Mouse (Mus musculus) monocyte, adult 5-6 weeks (primary cell): Measurements from ENCODE around the gene Rnf41. TPM values are rescaled to one million over a fixed set of nuclear protein-coding genes. Genes with fewer than 3 reads are reported as not detected.

Experiments used
- ATAC-seq: fragments of 153-309, 156-312 bp; replicated peaks from 2 replicates; pipeline ENCODE4 v1.8.0; 2017; ENCODE audit warnings: mild to moderate bottlenecking; ENCODE audit not compliant: low TSS enrichment, insufficient number of reproducible peaks, severe bottlenecking, poor library complexity, low FRiP score
- total RNA-seq: library from RNA; stranded (forward); fragments of 200-1000, 200-491, 200-594 nt; gene quantifications from 3 replicates; pipeline ENCODE4 v1.2.3, GENCODE M21; 2017

Rnf41 gene
- total RNA-seq, 1 experiment from 2014 or later = 16.2 TPM

DNA sequence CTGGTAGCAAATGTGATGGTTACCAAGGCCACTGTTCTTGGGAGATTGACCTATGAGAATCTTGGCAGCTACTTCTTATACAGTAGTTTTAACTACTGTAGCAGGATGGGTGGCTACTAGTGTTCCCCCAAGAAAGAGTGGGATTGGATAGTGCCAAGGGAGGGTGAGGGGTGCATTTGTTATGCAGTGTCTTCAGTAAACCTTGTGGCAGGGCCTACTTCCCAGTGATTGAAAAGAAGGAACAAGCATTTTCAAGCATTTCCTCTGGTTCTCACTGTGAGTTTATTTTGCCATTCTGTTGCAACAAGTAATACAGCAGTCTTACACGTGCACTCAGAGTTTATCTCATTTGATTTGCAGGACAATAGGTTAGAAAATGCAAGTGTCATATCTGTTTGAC lies 1.1 kb downstream of the Rnf41 start:
- no peak for ATAC-seq

DNA sequence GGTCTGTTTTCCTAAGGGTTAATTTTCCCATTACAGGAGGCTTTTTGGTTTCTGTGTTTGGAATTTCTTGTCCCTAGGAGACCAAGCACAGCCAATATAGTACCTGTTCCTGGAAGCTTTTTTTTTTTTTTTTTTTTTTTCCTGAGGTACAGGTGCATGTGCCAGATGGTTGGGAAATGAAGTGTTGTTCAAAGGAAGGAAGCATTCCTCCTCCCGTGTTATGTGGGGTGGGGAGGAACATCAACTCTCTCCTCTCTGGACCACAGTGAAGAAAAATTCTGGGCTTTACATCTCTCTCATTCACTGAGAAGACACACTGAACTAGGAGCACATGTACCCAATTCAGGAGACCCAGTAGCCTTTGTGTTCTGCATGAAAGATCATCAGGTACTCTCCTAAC lies 1.6 kb downstream of the Rnf41 start:
- ATAC-seq = no peak

DNA sequence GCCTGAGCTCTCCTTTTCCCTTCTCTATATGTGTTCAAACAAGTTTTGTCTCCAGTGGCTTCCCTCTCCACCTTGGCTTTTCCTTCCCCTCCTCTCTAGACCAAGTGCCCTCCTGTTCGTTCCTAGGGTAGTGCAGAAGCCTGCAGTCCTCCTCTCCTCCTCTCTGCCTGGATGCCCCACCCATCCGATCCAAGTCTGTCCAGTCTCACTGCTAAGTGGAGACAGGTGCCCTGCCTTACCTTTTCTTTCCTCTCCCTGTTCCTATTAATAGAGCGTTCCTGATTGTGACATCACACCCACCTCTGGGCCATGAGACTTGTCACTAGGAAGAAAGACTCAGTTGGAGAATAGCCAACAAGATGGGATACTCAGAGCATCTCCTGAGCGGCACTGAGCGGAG lies 3.4 kb downstream of the Rnf41 start:
- ATAC-seq = no peak

DNA sequence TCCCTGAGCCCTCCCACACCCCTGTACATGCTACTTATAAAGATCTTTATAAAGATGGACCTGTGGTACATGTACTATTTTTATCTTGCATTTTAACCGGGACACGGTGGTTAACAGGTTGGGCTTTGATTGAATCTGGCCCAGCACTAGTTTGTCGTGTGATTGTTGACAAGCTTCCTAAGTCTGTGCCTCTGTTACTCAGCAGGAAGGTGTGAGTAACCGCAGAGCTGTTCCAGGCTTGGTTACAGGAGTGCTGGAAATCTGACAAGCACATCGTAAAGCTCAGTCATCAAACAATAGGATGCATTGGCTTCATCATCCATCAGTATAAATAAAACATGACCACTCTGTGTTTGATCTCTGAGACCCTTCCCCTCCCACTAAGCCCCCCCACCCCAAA lies 11.0 kb downstream of the Rnf41 start:
- no peak for ATAC-seq

DNA sequence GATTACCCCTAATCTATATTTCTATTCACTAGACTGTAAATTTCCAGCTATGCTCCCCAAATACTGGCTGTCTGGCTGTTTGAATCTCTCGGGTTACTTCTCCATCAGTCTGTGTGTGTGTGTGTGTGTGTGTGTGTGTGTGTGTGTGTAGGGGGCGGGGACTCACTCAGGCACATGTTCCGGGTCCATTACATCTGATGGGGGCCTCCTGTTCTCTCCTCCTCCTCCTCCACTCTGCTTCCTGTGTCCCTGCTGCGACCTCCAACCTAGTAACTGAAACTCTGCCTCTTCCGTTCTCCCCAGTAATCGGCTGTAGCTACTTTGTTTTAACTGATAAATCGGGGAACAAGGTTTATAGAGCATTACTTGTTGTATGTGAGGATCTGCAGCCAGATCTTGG lies 13.1 kb downstream of the Rnf41 start:
- ATAC-seq = no peak

DNA sequence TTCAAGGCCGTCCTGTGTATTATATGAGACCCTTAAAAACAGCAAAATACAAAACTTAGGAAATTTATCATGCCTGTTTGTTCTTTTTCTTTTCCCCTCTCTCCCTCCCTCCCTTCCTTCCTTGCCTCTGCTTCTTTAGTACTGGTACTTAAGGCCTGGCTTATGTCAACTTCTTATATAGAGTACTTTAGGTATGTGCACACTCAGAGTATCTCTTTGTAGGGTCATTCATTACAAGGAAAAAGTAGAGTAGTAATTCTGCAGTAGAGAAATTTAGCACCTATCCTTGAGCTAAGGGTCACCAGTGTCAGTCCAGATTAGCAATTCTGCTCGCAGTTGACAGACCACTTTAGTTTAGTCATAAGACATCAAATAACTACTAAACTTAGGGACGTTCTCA lies 13.8 kb downstream of the Rnf41 start:
- ATAC-seq = no peak

DNA sequence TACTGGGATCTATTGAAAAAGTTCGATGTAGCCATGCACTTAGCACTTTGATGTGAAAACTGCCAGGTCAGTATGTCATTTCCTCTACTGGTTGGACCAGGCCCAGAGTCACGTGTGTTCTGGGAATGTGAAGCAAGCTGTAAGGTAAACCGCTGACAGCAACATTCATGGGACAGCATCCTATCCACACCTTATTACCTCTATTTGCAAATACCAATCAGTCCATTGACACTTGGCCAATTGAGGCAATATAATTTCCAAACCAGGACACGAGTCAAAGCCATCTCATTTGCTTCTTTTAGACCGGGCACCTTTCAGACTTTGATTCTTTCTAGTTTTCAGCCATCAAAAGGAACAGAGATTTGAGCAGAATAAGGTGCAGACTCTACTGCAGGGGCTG lies 17.6 kb downstream of the Rnf41 start:
- ATAC-seq = no peak

DNA sequence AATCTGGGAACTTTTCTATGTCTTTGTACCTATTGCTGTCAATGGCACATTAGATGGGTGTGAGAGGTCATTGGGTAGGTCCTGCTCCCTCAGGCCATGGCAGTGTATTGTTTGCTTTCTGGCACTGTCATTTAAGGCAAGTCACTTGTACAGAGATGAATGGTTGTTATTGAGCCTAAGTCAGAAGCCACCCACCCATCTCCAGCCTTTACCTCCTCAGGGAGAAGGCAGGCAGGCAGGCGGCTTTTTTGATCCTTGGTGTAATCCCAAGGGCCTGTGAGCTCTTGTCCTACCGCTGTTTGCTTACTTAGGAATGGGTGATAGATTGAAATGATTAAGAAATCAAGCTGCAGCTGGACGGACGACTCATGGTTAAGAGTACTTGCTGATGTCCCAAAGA lies 18.0 kb downstream of the Rnf41 start:
- ATAC-seq = no peak

DNA sequence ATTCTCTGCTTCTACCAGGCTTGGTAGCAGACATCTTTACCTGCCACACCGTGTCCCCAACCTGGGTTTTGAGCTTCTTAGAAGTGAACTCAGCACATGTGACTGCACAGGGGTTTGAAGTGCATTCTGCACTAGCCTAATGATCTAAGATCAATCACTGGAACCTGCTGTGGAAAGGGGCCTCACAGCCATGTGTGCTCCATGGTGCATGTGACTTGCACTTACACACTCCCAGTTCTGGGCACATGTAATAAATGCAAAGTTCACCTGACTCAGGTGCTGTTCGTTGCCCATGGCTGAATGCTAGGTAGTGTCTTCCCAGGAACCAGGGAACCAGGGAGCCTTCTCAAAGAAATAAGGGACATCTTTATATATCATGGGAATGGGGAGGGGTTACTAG lies 22.0 kb downstream of the Rnf41 start:
- no peak for ATAC-seq

DNA sequence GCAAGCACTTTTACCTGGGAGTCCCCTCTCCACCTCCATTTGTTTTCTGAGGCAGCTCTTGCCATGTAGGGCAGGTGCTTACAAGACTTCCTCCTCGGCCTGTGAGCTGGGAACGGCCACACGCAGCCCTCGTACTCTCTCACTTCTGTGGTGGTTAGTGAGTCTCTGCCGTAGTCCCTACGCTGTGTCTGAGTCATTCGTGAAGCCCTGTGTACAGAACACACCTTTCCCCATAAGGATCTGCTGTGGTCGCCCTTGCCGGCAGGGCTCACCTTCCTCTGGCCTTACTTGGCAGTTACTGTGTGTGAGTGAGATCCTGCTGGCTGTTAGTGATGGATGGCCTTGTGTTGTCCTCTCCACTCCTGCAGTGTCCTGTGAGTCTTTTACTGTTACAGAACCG lies 23.2 kb downstream of the Rnf41 start:
- ATAC-seq = no peak; the same call in 1 of the 2 replicates

DNA sequence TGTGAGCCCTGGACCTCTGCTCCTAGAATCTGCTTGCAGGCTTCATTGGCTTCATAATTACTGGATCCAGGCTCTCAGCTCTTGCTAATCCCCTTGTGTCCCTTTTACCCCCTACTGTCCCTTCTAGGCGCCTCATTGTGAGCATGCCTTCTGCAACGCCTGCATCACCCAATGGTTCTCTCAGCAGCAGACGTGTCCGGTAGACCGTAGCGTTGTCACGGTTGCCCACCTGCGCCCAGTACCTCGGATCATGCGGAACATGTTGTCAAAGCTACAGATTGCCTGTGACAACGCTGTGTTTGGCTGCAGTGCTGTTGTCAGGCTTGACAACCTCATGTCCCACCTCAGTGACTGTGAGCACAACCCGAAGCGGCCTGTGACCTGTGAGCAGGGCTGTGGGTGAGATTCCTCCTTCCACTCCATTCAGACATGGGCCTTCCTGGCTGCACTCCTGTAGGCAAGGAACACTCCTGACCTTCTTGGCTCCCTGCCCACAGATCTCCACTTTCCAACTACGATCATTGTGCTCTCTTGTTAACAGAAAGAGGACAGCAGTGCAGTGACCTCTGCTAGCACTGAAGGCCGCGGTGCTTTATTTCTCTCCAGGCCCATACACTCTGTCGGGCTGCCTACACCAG lies 23.8 kb downstream of the Rnf41 start:
- ATAC-seq = 0 out of 2 replicates have a peak, but pooled peaks have one; percentile 12

DNA sequence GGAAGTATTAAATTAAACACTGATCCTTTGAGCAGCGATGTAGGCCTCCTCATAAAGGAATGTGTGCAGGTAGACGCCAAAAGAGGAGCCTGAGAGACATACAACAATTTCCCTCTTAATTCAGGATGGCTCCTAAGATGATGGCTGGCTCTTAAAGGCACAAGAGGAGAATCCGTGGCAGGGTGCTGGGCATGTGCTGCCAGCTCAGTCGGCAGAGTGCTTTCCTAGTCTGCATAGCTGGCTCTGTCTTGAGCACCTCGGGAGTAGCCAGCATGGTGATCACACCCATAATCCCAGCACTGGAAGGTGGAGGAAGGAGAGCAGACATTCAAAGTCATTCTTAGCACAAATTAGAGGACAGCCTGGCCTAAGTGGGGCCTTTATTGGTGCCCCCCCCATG lies 24.4 kb downstream of the Rnf41 start:
- no peak for ATAC-seq

DNA sequence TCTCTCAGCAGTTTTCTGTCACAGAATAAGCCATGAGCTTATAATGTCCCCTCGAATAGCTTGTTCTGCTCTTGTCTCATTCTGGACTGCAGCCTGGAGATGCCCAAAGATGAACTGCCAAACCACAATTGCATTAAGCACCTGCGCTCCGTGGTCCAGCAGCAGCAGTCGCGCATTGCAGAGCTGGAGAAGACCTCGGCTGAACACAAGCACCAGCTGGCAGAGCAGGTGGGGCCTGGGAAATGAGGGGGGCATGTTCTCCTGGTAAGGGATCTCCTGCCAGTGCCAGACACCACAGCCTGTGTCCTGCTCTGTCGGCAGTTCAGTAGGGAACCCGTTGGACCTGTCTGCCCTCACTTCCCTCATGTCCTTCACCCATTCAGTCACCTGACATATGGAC lies 24.9 kb downstream of the Rnf41 start:
- ATAC-seq = no peak

DNA sequence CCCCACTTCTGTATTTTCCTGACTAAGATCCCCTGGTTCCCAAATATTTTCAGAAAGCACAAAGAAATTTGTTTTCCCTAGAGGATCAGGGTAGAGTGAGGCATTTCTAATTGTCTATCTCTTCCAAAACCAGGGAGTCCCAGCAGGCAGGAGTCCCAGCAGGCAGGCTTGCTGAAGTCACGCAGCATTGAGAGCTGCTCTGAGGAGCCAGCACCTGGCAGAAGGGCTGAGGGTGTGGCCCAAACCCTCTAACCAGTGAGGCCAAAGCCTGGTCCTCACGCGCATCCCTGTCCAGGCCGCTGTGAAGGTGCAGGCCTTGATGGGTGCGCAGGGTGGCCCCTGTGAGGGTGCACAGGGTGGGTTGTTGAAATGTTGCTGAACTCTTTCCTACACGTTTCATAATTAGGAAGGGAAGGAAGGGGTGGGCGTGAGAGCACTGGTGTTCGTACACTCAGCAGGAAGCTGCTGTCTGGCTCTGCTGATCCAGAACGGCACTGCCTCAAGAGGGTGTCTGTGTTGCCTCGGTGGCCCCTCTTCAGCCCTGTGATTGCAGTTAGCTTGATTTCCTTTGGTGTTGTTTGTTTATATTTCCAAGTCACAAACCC lies 27.3 kb downstream of the Rnf41 start:
- 0 out of 2 replicates have a peak, but pooled peaks have one; percentile 16 for ATAC-seq

DNA sequence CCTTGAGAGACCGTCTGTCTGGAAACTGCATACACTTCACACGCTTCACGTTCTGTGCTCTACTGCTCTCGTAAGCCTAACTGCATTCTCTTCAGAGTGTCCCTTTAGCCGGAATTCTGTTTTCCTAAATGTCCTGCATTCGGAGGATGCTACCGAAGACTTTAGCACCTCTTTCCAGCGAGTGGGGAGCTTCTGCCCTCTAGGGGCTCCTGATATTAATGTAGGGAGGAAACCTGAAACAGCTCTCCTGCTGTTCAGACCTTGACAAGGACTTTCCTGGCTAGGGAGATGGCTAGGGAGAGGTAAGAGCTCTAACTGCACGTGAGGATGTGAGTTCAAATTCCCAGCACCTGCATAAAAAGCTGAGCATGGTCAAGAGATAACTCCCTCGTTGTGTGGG lies 28.9 kb downstream of the Rnf41 start:
- no peak for ATAC-seq

DNA sequence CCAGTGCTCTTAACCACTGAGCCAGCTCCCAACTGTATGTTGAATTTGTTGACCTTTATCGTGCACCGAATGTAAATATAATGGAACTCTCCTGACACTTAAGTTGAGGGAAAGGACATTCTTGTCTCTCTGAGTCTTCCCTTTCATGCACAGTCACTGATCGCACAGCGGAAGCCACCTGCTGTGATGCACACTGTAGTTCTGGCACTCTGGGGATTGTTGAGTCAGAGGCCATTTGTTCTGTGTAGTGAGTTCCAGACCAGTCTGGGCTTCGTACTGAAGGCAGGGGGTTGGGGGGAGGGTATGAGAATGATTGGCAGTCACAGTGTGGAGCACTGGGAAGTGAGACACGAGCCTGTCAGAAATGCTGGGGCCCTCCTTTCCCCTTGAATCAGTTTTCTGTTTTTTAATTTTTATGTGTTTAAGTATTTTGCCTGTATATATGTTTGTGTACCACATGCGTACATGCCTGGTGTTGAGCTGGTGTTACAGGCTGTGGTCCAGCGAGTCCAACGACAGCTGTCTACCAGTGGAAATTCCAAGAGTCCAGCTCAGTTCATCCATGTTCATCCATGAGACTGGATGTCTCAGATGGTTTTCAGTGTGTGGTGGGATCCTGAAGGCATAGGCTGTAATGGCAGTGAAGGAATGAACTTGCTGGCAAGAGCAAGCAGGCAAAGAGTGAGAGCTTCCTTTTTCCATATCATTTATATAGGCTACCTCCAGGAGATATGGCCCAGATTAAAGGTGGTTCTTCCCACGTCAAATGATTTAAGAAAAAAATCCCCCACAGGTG lies 30.1 kb downstream of the Rnf41 start:
- no peak for ATAC-seq

DNA sequence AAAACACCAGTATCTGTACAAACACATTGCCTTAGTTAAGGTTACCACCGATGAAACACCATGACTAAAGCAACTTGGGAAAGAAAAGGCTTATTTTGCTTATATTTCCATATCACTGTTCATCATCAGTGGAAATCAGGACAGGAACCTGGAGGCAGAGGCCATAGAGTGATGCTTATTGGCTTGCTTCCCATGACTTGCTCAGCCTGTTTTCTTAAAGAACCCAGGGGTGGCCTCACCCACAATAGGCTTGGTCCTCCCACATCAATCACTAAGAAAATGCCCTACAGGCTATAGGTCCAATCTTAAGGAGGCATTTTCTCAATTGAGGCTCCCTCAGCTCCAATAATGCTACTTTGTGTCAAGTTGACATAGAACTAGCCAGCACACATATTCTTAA lies 31.3 kb downstream of the Rnf41 start:
- ATAC-seq = no peak

DNA sequence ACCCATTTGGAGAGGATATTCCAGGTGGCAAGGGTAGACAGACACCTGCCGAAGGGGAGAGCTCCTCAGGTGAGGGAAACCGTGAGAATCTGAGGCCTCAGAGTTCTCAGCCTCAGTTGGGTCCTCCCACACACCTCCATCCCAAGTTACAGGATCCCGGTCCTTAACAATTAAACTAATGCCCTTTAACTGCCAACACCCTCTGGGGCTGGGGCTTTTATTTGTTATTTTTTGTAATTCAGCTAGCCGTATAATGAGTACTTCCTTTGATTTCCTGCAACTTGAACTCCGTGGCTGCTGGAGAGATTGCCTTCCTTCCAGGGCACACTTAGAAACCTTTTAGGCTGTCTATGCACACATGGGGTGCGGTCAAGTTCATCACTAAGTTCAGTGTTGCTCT lies 32.9 kb downstream of the Rnf41 start:
- no peak for ATAC-seq

DNA sequence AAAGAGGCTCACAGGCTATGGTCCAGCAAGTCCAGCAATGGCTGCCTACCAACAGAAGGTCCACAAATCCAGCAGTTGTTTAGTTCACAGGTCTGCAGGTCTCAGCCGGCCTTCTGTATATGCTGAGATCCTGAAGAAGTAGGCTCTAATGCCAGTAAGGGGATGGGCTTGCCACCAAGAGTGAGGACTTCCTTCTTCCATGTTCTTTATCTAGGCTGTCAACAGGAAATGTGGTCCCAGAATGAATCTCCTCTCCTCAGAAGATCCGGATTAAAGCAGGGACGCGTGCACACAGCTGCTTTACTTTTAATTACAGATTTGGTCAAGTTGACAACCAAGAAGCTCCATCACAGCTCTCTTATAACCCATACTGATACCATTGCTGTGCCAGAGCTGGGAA lies 34.0 kb downstream of the Rnf41 start:
- no peak for ATAC-seq

DNA sequence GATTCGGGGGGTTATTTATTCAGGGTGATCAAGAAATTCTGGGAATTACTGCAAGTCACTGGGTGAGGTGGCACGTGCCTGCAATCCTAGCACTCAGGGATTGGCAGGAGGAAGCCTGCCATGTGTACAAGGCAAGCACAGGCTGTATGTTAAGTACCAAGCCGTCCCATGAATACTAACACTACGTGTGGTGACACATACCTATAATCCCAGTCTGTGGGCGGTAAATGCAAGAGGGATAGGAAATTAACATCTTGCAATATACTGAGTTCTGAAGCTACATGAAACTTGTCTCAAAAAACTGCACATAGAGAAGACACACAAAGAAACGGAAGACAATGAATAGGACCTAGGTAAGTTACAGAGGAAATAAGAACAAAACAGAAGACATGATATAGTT lies 39.6 kb downstream of the Rnf41 start:
- no peak for ATAC-seq
